Mouse (Mus musculus) erythroblast, embryonic 14.5 days (primary cell): ENCODE data around the gene Gpr180.

Experiments used
- GATA1 ChIP-seq: IDR thresholded peaks from 2 replicates; pipeline ENCODE4 v1.6.1; 2012; ENCODE audit warnings: low read length, inconsistent platforms, mixed read lengths
- TAL1 ChIP-seq: IDR thresholded peaks from 3 replicates; pipeline ENCODE4 v1.6.1; 2012; ENCODE audit warnings: low read length, inconsistent platforms, mixed read lengths

GRCm38 (mm10) chr14:118089806-118090392 lies 47.1 kb upstream of the Gpr180 start:
- TF ChIP-seq TAL1: no peak
- no peak for TF ChIP-seq GATA1
